Mouse (Mus musculus): Measurements from ENCODE around the gene Ankrd27.

Gene Ankrd27

DNA sequence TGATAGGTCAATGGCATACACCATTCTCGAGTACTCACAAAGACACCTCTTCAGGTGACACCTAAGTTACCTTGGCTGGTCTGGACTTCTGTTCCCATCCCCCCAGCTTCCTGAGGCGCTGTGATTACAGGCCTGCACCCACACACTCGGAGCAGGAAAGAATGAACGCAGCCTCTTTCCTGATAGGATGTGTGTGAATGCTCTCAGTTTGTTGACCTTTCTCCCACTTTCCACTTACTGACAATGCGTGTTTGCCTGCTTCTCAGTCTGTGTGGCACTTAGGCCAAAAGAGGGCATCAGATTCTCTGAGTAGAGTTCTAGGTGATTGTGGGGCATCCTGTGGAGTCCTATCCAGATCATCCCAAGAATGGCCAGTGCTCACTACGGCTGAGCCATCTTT, 54.0 kb downstream of the Ankrd27 start:
- DNase-seq (ENCODE audit: low spot score): no peak

DNA sequence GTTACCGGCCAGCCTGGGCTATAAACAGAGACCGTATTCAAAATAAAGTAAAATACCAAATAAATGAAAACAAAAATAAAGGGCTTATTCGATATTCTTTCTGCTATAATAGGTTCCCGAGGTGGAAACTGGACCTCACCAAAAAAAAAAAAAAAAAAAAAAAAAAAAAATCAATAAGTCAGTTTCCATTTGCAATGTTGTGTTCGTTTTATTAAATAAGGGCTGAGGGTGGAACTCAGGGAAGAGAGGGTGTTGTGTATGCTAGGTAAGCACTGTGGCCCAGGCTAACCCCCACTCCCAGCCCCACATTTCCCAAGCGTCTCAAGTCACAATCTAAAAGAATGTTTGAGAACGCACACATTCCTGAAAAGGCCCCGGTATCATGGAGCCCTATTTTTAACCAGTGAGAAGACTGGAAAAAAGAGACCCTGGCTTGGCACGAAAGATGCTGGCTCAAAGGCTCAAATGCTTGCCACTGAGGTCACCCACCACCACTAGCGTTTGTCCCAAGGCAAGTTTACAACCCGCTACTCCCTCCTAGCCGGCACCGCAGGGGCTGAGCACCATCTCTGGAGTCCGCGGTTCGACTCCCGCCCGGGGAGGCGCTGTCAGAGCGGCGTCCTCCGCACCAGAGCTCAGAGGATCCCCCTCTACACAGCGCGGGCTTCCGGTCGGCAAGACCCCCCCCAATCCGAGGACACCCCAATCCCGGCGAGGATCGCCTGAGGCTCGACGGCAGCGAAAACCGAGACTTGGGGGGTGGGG, 60.5 kb downstream of the Ankrd27 start:
- peak; percentile 30 for DNase-seq (ENCODE audit: low spot score)

DNA sequence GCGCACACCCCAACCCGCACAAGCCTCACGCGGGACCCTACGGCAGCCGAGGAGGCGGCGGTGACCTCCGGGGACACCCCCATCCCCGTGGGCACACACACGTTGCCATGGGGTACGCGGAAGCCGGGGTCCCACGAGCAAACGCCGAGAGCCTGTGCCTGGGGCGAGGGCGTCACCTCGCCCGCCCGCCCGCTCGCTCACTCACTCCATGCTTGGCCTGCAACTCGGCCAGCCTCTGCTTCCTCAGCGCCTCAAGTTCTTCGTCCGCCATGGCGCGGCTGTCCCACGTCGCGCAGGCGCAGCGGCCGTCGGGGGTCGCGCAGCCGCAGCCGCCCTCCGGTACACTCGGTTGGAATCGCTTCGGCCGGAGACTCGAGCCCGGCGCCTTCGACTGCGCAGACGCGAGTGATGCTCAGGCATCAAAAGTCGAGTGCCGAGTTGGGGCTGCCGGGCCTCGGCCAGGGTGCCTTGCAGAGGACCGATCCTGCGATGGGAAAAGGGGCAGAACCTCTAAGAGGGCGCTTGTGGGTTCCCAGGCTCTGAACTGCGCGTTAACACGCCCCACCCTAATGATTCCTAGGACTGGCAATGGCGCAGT, 61.2 kb downstream of the Ankrd27 start, which contains the start of gene Pdcd5:
Pdcd5 (minus strand) TSS at position 421 of the 598 bp plus-strand sequence.
- DNase-seq (ENCODE audit: low spot score): peak; percentile 96

DNA sequence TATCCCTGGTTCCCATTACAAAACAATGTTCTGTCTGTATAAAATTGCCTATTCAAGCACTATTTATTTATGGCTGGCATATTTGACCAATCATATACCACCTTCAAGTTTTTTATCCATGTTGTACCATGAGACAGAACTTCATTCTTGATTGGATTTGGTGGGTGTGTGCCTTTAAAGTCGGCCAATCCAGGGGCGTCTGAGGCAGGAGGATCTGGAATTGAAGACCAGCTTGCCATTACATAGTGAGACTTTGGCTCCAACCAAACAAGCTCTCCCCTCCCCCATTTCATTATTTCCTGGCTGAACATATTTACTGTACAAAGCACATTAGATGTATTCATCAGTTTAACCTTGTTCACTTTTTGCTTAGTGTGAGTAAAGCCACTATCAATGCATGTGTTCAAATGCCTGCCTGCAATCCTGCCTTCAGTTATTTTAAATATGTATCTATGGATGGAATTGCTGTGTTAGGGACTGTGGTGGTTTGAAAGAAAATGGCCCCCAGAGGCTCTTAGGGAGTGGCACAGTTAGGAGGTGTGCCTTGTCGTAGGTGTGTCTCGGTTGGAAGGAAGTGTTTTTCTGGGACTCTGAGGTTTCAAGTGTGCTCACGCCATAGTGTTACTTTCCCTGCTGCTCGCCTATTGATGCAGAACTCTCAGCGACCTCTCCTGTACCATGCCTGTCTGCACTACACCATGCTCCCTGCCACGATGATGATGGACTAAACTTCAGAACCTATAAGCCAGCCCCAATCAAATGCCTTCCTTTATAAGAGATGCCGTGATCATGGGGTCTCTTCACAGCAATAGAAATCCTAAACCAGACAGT, 62.4 kb downstream of the Ankrd27 start:
- DNase-seq (ENCODE audit: low spot score): no peak

DNA sequence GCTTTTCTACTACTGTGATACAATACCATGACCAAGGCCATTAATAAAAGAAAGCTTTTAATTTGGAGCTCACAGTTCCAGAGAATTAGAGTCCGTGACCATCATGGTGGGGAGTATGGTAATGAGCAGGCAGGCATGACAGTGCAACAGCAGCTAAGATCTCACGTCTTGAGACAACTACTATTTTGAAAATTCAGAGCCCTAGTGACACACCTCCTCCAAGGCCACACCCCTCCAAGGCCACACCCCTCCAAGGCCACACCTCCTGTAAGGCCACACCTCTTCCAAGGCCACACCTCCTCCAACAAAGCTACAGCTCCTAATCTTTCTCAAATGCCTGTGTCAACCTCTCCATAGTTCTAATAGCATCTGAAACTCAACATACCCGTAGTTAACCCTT, 63.0 kb downstream of the Ankrd27 start:
- DNase-seq (ENCODE audit: low spot score): peak; percentile 62

DNA sequence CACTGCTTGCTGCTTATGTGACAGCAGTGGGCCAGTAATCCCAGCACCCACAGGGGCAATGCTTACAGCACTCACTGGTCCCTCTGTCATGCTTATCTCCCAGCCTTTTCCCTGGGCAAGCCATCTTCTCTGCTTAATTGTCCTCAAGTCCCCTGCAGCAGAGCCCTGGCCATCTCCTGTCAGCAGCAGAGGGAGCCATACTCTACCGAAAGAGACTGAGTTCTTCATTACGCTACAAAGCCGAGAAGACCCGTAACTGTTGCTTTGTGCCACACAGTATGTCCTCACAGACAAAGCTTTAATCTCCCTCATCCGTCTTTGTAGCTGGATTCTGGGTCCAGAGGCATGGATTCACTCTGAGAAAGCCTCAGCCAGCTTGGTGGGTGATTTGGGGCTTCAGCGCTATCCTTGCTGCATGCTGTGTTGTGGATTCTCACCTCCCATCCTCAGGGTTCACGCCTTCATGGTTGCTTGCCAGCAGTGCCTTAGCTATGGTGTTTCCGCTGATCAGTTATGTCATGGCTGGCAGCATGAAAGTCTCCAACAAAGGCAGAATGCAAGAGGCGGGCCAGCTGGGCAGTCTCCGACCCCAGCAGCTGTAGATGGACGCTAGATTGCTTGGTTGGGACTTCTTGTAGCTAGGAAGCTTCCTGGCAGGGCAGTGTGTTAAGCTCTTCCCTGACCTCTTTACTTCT, 64.8 kb downstream of the Ankrd27 start:
- no peak for DNase-seq (ENCODE audit: low spot score)

DNA sequence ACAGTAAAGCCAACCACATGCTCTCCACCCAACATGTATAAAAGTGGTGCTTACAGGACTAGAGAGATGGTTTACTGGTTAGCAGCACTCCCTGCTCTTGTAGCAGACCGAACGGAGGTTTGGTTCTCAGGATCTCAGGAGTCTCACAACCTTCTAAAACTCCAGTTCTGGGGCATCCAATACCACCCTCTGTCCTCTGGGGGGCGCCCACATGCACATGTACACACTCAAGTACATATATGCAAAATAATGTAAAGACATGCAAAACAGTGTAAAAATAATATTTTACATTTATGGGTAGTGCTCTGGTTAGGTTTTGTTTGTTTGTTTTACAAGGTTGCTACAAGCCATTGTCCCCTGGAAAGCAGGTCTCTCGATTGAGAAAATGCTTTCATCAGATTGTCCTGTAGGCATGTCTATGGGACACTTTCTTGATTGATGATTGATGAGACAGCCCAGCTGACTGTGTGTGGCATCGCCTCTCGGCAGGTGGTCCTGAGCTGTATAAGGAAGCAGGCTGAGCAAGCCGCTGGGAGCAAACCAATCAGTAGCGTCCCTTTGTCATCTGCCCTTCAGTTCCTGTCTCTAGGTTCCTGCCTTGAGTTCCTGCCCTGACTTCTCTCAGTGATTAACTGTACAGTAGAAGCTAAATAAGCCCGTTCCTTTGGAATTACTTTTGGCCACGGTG, 65.7 kb downstream of the Ankrd27 start:
- DNase-seq (ENCODE audit: low spot score): no peak

DNA sequence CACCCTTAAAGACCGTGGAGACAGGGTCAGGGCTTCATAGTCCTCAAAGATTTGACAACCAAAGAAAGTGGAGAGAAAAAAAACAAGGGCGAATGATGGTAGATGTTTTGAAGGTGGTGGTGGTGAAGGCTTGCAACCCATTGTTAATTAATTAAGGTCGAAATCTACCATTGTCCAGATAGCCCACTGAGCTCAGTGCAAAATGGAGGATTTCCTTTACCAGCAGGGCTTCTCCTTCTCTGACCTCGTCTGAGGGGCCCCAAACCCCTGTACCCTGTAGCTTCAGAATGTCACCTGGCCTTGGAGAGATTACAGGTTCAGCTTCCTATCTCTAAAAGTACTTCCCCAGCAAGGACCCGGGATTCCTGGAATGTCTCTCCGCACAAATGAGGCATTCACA, 71.8 kb downstream of the Ankrd27 start:
- no peak for DNase-seq (ENCODE audit: low spot score)

DNA sequence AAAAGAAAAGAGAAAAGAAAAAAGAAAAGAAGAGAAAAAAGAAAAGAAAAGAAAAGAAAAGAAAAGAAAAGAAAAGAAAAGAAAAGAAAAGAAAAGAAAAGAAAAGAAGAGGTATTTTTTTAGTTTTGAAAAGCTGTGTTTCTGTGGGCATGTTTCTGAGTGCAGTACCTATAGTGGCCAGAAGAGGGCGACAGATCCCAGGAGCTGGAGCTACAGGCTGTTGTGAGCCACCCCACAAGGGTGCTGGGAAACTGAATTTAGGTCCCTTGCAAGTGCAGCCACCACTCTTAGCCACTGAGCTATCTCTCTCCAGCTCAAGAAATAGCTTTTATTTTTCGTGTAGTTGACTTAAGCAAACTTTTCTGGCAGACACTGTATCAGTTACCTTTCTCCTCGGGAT, 73.1 kb downstream of the Ankrd27 start:
- DNase-seq (ENCODE audit: low spot score): peak; percentile 35

DNA sequence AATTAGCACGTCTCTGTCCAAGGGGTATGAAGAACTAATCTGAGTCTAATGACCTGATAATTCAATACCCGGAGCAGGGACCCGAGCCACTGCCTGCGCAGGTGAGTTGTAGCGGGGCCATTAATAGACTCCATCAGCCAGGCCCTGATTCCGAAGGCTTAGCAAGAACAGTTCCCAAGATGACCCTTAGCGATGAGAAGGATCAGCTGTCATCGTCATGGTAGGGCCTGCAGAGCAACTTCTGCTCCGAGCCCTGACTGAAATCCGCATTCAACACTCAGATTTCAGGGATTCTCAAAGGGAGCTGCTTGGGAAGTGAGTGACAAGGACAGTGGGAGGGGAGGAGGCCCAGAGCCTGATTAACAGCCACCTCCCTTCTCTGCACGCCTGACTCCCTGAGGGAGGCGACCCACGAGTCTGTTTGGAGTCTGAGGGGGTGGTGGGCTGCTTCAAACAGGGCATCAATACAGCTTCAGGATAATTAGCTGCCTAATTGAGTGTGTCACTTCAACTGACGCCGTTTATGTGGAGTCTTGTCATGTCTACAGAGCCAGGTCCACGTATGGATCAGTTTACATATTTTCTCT, 77.8 kb downstream of the Ankrd27 start:
- DNase-seq (ENCODE audit: low spot score): no peak

DNA sequence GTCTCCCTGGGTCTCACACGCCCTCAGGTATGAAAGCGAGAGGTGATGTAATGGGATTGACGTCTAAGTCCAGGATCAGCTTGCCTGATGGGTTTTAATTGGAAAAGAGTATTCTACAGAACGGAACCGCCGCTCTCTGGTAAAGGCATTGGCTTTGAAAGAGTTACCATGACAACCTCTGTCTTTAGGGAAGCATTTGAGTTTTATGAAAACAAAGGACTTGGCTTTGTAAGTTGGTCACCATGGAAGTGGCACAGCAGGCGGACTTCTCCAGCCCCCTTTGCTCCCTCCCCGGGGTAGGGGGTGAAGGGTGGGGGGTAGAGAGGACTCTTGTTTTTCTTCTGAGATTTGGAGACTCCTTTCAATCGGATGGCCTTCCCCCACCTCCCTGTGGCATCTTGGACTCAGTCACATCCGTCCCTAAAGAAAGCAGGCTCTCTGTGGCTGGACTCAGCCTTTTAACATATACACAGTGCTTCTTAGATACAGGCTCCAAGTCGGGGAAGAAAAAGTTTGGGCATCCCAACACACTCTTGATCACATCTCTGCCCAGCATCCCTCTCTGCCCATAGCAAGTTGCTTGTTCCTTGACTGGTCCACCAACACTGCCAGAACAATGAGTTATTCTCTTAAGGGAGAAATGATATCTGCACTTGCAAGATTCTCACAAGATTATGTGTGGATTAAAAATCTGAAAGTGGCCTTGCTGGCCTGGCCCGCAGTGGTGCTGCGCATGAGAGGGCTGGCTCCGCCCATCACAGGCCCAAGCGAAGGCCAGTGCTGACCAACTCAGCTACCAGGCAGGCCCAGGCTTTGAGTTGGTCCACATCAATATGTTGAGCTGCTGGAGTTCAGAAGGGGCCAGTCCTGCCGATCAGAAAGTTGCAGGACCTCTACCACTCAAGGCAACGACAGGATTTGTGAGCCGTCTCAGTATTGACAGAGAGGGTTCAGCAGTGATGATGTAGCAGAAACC, 82.3 kb downstream of the Ankrd27 start:
- DNase-seq (ENCODE audit: low spot score): no peak

DNA sequence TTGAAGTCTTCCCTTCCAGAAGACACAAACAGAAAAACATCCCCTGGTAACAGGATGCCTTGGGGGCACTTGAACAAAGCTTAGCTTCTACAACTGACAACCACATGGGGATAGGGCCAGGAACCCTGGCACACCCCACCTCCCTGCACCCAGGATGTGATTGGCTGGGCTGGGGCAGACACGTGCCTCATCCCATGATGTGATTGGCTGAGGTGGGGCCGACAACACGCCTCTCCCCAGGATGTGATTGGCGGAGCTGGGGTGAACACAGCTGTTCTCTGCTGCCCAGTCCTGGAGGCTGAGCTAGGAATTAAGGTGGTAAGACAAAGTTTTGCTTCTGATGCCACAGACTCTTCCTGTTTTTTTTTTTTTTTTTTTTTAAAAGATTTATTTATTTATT, 92.9 kb downstream of the Ankrd27 start:
- DNase-seq (ENCODE audit: low spot score): no peak

DNA sequence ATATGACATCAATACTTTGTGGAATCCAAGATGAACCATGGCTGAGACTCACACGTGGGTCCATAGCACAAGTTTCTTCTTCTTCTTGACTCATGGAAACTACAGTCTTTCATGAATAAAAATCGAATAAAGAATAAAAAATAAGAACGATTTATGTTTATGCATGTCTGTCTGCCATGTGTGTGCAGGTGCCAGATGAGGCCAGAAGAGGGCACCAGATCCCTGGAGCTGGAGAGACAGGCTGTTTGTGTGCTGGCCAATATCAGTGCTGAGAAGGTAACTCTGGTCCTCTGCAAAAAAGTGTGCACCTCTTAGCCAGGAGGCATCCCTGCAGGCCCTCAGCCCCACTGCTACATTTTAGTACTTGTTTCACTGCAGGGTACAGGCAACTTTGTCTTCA, 95.5 kb downstream of the Ankrd27 start:
- DNase-seq (ENCODE audit: low spot score): no peak

DNA sequence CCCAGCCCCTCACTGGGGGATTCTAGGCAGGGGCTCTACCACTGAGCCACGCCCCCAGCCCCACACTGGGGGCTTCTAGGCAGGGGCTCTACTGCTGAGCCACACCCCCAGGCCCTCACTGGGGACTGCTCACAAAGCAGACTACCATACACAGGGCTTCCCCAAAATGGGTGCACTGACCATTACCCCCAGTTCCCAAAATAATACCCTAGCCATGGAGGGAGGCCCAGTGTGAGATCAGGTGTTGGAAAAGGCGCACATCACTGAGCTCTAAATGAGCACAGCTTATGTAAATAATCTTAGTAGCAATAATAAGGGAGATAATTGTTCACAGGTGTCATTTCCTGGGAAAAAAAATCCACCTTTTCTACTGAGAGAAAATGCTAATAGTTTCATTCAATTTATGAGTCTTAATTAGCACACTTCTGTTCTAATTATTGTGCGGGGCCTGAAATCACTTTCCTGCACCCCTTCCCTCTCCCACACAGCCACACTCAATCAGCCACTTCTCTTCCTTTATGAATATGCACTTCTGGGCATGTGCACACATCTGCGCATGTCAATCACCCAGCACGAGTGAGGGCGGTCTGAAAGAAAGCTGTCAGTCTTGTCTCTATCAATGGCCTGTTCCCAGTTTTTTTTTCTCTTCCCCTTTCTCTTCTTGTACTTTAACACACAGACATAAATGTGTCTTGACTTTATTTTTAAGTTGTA, 97.5 kb downstream of the Ankrd27 start:
- DNase-seq (ENCODE audit: low spot score): no peak

DNA sequence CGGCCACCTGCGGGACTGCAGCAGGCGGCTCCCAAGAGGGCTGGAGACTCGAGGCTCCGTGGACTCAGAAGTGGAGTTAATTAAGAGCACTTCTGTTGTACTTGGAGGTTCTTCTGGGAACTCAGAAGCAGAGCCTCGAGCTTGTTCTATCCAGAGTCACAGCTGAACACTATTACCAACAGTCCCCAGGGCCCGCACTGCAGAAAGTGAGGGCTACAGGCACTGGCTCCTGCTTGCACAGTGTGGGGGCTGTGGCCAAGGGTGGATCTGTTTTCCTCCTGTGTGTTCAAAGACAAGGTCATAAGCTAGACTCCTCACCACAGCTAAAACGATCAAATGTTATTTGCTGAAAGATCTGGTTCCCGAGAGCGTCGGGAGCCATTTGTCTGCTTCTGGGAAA, 100.2 kb downstream of the Ankrd27 start:
- DNase-seq (ENCODE audit: low spot score): no peak

DNA sequence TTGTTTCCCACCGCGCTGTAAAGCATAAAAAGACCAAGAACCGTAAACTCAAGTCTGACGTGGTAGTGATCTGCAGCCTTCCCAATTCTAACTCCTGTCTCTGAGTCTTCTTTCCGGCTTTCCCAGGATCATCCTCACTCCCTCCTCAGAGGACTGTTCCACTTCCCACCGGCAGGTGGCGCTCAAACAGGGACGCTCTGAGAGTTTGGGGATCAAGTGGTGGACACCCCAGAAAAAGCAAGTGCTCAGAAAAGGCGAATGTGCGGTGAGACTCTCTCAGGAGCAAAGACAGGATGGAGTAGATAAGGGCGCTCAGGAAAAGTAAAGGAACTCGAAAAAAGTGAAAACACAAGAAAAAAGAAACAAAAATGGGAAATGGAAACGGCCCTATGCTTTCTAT, 100.7 kb downstream of the Ankrd27 start:
- peak; percentile 14 for DNase-seq (ENCODE audit: low spot score)

DNA sequence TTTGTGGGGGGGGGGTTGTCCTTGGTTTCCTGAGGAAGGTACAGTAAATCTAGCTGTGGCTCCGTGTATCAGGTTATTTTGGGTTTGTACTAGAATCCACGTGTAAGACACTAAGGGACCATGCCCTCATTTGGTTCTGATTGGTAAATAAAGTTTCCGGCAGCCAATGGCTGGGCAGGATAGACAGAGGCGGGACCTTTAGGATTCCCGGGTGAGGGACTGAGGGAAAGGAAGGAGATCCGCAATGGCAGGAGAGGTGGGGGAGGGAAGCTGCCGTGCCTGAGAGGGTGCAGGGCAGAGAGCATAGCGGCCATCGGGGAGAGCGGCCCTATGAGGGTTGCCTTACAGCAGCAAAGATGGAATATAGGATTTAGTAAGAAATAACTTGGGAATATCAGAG, 101.2 kb downstream of the Ankrd27 start:
- DNase-seq (ENCODE audit: low spot score): no peak

DNA sequence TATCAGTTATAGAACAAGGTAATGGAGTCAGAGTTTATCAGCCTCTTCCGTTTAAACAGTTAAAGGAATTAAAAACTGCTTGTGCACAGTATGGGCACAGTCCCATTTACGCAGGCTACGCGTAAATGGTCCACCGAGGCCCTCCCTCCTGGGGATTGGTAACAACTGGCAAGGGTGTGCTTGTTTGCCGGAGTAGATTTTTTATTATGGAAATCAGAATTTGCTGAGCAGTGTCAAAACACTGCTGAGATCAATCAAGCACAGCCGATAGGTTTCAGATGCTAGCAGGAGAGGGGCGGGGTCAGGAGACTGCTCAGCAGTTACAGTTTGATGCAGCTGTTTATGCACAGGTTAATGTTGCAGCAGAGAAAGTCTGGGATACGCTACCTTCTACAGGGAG, 102.2 kb downstream of the Ankrd27 start:
- DNase-seq (ENCODE audit: low spot score): no peak
